Mouse (Mus musculus): Measurements from ENCODE around the gene Dennd2d. TPM values are rescaled to one million over a fixed set of nuclear protein-coding genes. Genes with fewer than 3 reads are reported as not detected.

Gene Dennd2d
- 0.09 and 0.18 TPM in 2 replicates for polyA plus RNA-seq (2015; fragmentation: Nextera tagmentation; extraction: Ambion mirVana)

- peak within 1 kb of the TSS; percentile 63 for H3K9ac ChIP-seq (replicated peaks)
- WGBS, result 2% methylated on average over 42 of the region's 44 CpGs
- no peaks in the 10 kb centered on the region for H3K9me3 ChIP-seq
- H3K4me1 ChIP-seq (replicated peaks), result peaks cover 10% of the 10 kb centered on the region
- peak; percentile 77 for ATAC-seq
- peak within 1 kb of the TSS; percentile 89 for H3K4me2 ChIP-seq (replicated peaks)
- no peaks in the 10 kb centered on the region for H3K36me3 ChIP-seq
- H3K27ac ChIP-seq, result no peak within 1 kb of the TSS
- peak within 1 kb of the TSS; percentile 49 for H3K4me3 ChIP-seq (replicated peaks)
- H3K27me3 ChIP-seq, result peaks cover 14% of the 10 kb centered on the region; the same call in 1 of the 2 replicates
Measured at GRCm38 (mm10) chr3:106482281-106483081, at the start of gene Dennd2d. Gene Dennd2d, plus strand, starts transcription at chr3:106482405.

- ATAC-seq, result peak; percentile 80
- H3K4me2 ChIP-seq (replicated peaks), result no peak overlapping the region
Measured at GRCm38 (mm10) chr3:106448571-106448970, 33.6 kb upstream of the Dennd2d start.

GRCm38 (mm10) chr3:106448995-106449394, 33.2 kb upstream of the Dennd2d start:
- Histone ChIP-seq H3K27me3 (no peaks in the 10 kb centered on the region), H3K9me3 (no peaks in the 10 kb centered on the region), H3K4me3 (replicated peaks) (no peak overlapping the region), H3K27ac (no peak overlapping the region), H3K36me3 (no peaks in the 10 kb centered on the region), H3K9ac (replicated peaks) (no peak overlapping the region), H3K4me2 (replicated peaks) (no peak overlapping the region), H3K4me1 (replicated peaks) (no peaks in the 10 kb centered on the region)
- ATAC-seq, result no peak

More at GRCm38 (mm10) chr3:106448571-106448970, 33.6 kb upstream of the Dennd2d start:
- no peak overlapping the region for H3K9ac ChIP-seq (replicated peaks)
- no peaks in the 10 kb centered on the region for H3K9me3 ChIP-seq
- no peaks in the 10 kb centered on the region for H3K27me3 ChIP-seq
- no peaks in the 10 kb centered on the region for H3K4me1 ChIP-seq (replicated peaks)
- H3K4me3 ChIP-seq (replicated peaks), result no peak overlapping the region
- no peaks in the 10 kb centered on the region for H3K36me3 ChIP-seq
- H3K27ac ChIP-seq, result no peak overlapping the region

- Histone ChIP-seq H3K9ac (replicated peaks) (no peak overlapping the region), H3K4me3 (replicated peaks) (no peak overlapping the region), H3K36me3 (no peaks in the 10 kb centered on the region), H3K27me3 (no peaks in the 10 kb centered on the region), H3K4me1 (replicated peaks) (no peaks in the 10 kb centered on the region), H3K4me2 (replicated peaks) (no peak overlapping the region), H3K9me3 (no peaks in the 10 kb centered on the region), H3K27ac (no peak overlapping the region)
- 81% methylated on average over 4 of the region's 4 CpGs for WGBS
- ATAC-seq, result no peak
Measured at GRCm38 (mm10) chr3:106449567-106449966, 32.6 kb upstream of the Dennd2d start.

- no peak for ATAC-seq
- H3K4me1 ChIP-seq (replicated peaks), result no peaks in the 10 kb centered on the region
- no peaks in the 10 kb centered on the region for H3K9me3 ChIP-seq
- no peak overlapping the region for H3K9ac ChIP-seq (replicated peaks)
- H3K4me2 ChIP-seq (replicated peaks), result no peak overlapping the region
- WGBS, result 78% methylated on average over 4 of the region's 4 CpGs
- H3K27ac ChIP-seq, result no peak overlapping the region
- H3K36me3 ChIP-seq, result no peaks in the 10 kb centered on the region
- no peak overlapping the region for H3K4me3 ChIP-seq (replicated peaks)
- no peaks in the 10 kb centered on the region for H3K27me3 ChIP-seq
Measured at GRCm38 (mm10) chr3:106452616-106453015, 29.6 kb upstream of the Dennd2d start.

- Histone ChIP-seq H3K4me2 (replicated peaks) (no peak overlapping the region), H3K27me3 (no peaks in the 10 kb centered on the region), H3K4me1 (replicated peaks) (no peaks in the 10 kb centered on the region), H3K4me3 (replicated peaks) (no peak overlapping the region), H3K9ac (replicated peaks) (no peak overlapping the region), H3K9me3 (no peaks in the 10 kb centered on the region), H3K27ac (no peak overlapping the region), H3K36me3 (no peaks in the 10 kb centered on the region)
- ATAC-seq, result no peak
- WGBS, result 92% methylated on average over 2 of the region's 2 CpGs
Measured at GRCm38 (mm10) chr3:106457298-106457869, 24.8 kb upstream of the Dennd2d start.

- ATAC-seq, result no peak
- H3K9me3 ChIP-seq, result no peaks in the 10 kb centered on the region
- H3K4me2 ChIP-seq (replicated peaks), result no peak overlapping the region
- no peaks in the 10 kb centered on the region for H3K27me3 ChIP-seq
- no peak overlapping the region for H3K9ac ChIP-seq (replicated peaks)
- WGBS, result 90% methylated on average over 2 of the region's 2 CpGs
- no peak overlapping the region for H3K4me3 ChIP-seq (replicated peaks)
- no peaks in the 10 kb centered on the region for H3K36me3 ChIP-seq
- no peak overlapping the region for H3K27ac ChIP-seq
- H3K4me1 ChIP-seq (replicated peaks), result no peaks in the 10 kb centered on the region
Measured at GRCm38 (mm10) chr3:106462059-106462470, 20.1 kb upstream of the Dennd2d start.

GRCm38 (mm10) chr3:106462493-106462892, 19.7 kb upstream of the Dennd2d start:
- no peaks in the 10 kb centered on the region for H3K4me1 ChIP-seq (replicated peaks)
- no peaks in the 10 kb centered on the region for H3K9me3 ChIP-seq
- H3K27me3 ChIP-seq, result no peaks in the 10 kb centered on the region
- no peaks in the 10 kb centered on the region for H3K36me3 ChIP-seq
- no peak overlapping the region for H3K4me3 ChIP-seq (replicated peaks)
- no peak overlapping the region for H3K27ac ChIP-seq
- 74% methylated on average over 3 of the region's 3 CpGs for WGBS
- no peak for ATAC-seq
- H3K9ac ChIP-seq (replicated peaks), result no peak overlapping the region
- no peak overlapping the region for H3K4me2 ChIP-seq (replicated peaks)

GRCm38 (mm10) chr3:106464750-106465149, 17.5 kb upstream of the Dennd2d start:
- Histone ChIP-seq H3K27ac (no peak overlapping the region), H3K4me1 (replicated peaks) (no peaks in the 10 kb centered on the region), H3K36me3 (no peaks in the 10 kb centered on the region), H3K9me3 (no peaks in the 10 kb centered on the region), H3K27me3 (no peaks in the 10 kb centered on the region), H3K9ac (replicated peaks) (no peak overlapping the region), H3K4me3 (replicated peaks) (no peak overlapping the region), H3K4me2 (replicated peaks) (no peak overlapping the region)
- ATAC-seq, result no peak
- WGBS, result 86% methylated on average over 1 of the region's 1 CpGs

GRCm38 (mm10) chr3:106474210-106474609, 8.0 kb upstream of the Dennd2d start:
- H3K27ac ChIP-seq, result no peak overlapping the region
- H3K4me3 ChIP-seq (replicated peaks), result no peak overlapping the region
- no peak overlapping the region for H3K9ac ChIP-seq (replicated peaks)
- no peak overlapping the region for H3K4me2 ChIP-seq (replicated peaks)
- no peaks in the 10 kb centered on the region for H3K27me3 ChIP-seq
- H3K36me3 ChIP-seq, result no peaks in the 10 kb centered on the region
- 90% methylated on average over 4 of the region's 4 CpGs for WGBS
- H3K9me3 ChIP-seq, result no peaks in the 10 kb centered on the region
- H3K4me1 ChIP-seq (replicated peaks), result no peaks in the 10 kb centered on the region
- ATAC-seq, result no peak

GRCm38 (mm10) chr3:106476863-106477262, 5.3 kb upstream of the Dennd2d start:
- Histone ChIP-seq H3K27me3 (0 out of 2 replicates have a peak, but pooled peaks cover 3% of the 10 kb centered on the region), H3K4me3 (replicated peaks) (no peak overlapping the region), H3K4me1 (replicated peaks) (no peaks in the 10 kb centered on the region), H3K27ac (no peak overlapping the region), H3K9me3 (no peaks in the 10 kb centered on the region), H3K9ac (replicated peaks) (no peak overlapping the region), H3K4me2 (replicated peaks) (no peak overlapping the region), H3K36me3 (no peaks in the 10 kb centered on the region)
- ATAC-seq, result no peak
- WGBS, result 78% methylated on average over 1 of the region's 1 CpGs

GRCm38 (mm10) chr3:106483297-106483696, 1.1 kb downstream of the Dennd2d start:
- peaks cover 14% of the 10 kb centered on the region; the same call in 1 of the 2 replicates for H3K27me3 ChIP-seq
- no peak overlapping the region for H3K27ac ChIP-seq
- H3K4me2 ChIP-seq (replicated peaks), result no peak overlapping the region
- WGBS, result 81% methylated on average over 7 of the region's 7 CpGs
- peaks cover 10% of the 10 kb centered on the region for H3K4me1 ChIP-seq (replicated peaks)
- no peaks in the 10 kb centered on the region for H3K36me3 ChIP-seq
- H3K9me3 ChIP-seq, result no peaks in the 10 kb centered on the region
- ATAC-seq, result peak; percentile 50; the same call in 1 of the 2 replicates
- no peak overlapping the region for H3K4me3 ChIP-seq (replicated peaks)
- no peak overlapping the region for H3K9ac ChIP-seq (replicated peaks)
